Mouse (Mus musculus): ENCODE measurements around the gene Actr1a. TPM values are rescaled to one million over a fixed set of nuclear protein-coding genes. Genes with fewer than 3 reads are reported as not detected.

Actr1a gene
- total RNA-seq (2021) = 100 to 1,000 TPM; 187 to 190 TPM

GRCm38 (mm10) chr19:46395109-46396009 lies at the start of gene Actr1a:
Actr1a (minus strand) TSS chr19:46395748.
- intact Hi-C loops (cut with DNase I) = loop anchor here (1.0 to 2.0 kb wide), 2 partner anchors 49 to 107 kb away; no protein-coding TSS in a partner anchor
- peak; percentile 98 to 99 for DNase-seq (ENCODE audit: low spot score in 2 of 2)

- peak; percentile 76 to 82 for DNase-seq (ENCODE audit: low spot score in 2 of 2)
- intact Hi-C loops (cut with DNase I) = loop anchor here (1.0 to 5.0 kb wide), 2 partner anchors 48 to 107 kb away; partner anchors contain the start of genes Cuedc2 and Sufu
Measured at GRCm38 (mm10) chr19:46444209-46444608, 48.7 kb upstream of the Actr1a start.

GRCm38 (mm10) chr19:46443509-46443908 lies 48.0 kb upstream of the Actr1a start:
- DNase-seq (ENCODE audit: low spot score in 2 of 2) = no peak
- intact Hi-C loops (cut with DNase I) = loop anchor here (5.0 kb wide), 1 partner anchor 106 kb away; the partner anchor contains the start of gene Cuedc2

GRCm38 (mm10) chr19:46435492-46435891 lies 39.9 kb upstream of the Actr1a start:
- no peak for DNase-seq (ENCODE audit: low spot score in 2 of 2)
- intact Hi-C loops (cut with DNase I) = no loop called here

GRCm38 (mm10) chr19:46434591-46434990 lies 39.0 kb upstream of the Actr1a start:
- no peak for DNase-seq (ENCODE audit: low spot score in 2 of 2)
- intact Hi-C loops (cut with DNase I) = no loop called here

GRCm38 (mm10) chr19:46434148-46434547 lies 38.6 kb upstream of the Actr1a start:
- no peak for DNase-seq (ENCODE audit: low spot score in 2 of 2)
- intact Hi-C loops (cut with DNase I) = no loop called here

- intact Hi-C loops (cut with DNase I) = no loop called here
- DNase-seq (ENCODE audit: low spot score in 2 of 2) = no peak
Measured at GRCm38 (mm10) chr19:46433712-46434111, 38.2 kb upstream of the Actr1a start.

- DNase-seq (ENCODE audit: low spot score in 2 of 2) = no peak
- intact Hi-C loops (cut with DNase I) = no loop called here
Measured at GRCm38 (mm10) chr19:46429250-46429649, 33.7 kb upstream of the Actr1a start.

- no peak for DNase-seq (ENCODE audit: low spot score in 2 of 2)
- intact Hi-C loops (cut with DNase I) = no loop called here
Measured at GRCm38 (mm10) chr19:46426488-46426887, 30.9 kb upstream of the Actr1a start.

GRCm38 (mm10) chr19:46425266-46425665 lies 29.7 kb upstream of the Actr1a start:
- intact Hi-C loops (cut with DNase I) = no loop called here

GRCm38 (mm10) chr19:46422384-46423338 lies 27.1 kb upstream of the Actr1a start:
- peak in 1 of 2 experiments; percentile 33 for DNase-seq (ENCODE audit: low spot score in 2 of 2)
- intact Hi-C loops (cut with DNase I) = no loop called here

More at GRCm38 (mm10) chr19:46425266-46425665, 29.7 kb upstream of the Actr1a start:
- DNase-seq (ENCODE audit: low spot score in 2 of 2) = no peak

- intact Hi-C loops (cut with DNase I) = no loop called here
- no peak for DNase-seq (ENCODE audit: low spot score in 2 of 2)
Measured at GRCm38 (mm10) chr19:46420410-46420809, 24.9 kb upstream of the Actr1a start.

GRCm38 (mm10) chr19:46418051-46418450 lies 22.5 kb upstream of the Actr1a start:
- intact Hi-C loops (cut with DNase I) = no loop called here

GRCm38 (mm10) chr19:46416276-46416675 lies 20.7 kb upstream of the Actr1a start:
- intact Hi-C loops (cut with DNase I) = no loop called here

More at GRCm38 (mm10) chr19:46418051-46418450, 22.5 kb upstream of the Actr1a start:
- DNase-seq (ENCODE audit: low spot score in 2 of 2) = peak in 1 of 2 experiments; percentile 43

GRCm38 (mm10) chr19:46414486-46414885 lies 18.9 kb upstream of the Actr1a start:
- DNase-seq (ENCODE audit: low spot score in 2 of 2) = no peak
- intact Hi-C loops (cut with DNase I) = no loop called here

More at GRCm38 (mm10) chr19:46416276-46416675, 20.7 kb upstream of the Actr1a start:
- DNase-seq (ENCODE audit: low spot score in 2 of 2) = no peak

- intact Hi-C loops (cut with DNase I) = no loop called here
- DNase-seq (ENCODE audit: low spot score in 2 of 2) = no peak
Measured at GRCm38 (mm10) chr19:46413969-46414368, 18.4 kb upstream of the Actr1a start.

- intact Hi-C loops (cut with DNase I) = no loop called here
- DNase-seq (ENCODE audit: low spot score in 2 of 2) = no peak
Measured at GRCm38 (mm10) chr19:46412056-46412805, 16.7 kb upstream of the Actr1a start.

GRCm38 (mm10) chr19:46409506-46409905 lies 14.0 kb upstream of the Actr1a start:
- intact Hi-C loops (cut with DNase I) = no loop called here
- no peak for DNase-seq (ENCODE audit: low spot score in 2 of 2)

Measured in left cerebral cortex, postnatal 25 days (tissue).